Mouse (Mus musculus): Measurements from ENCODE around the gene Ankzf1.

- TF ChIP-seq CTCF (IDR thresholded peaks at IDR 0.05; ENCODE audit: insufficient read depth, low read length) (no peak), POLR2A (IDR thresholded peaks at IDR 0.05; ENCODE audit: borderline replicate concordance, extremely low read depth, low read depth, low read length) (no peak)
These were observed 51.5 kb downstream of the Ankzf1 start for GRCm38 (mm10) chr1:75243411-75243810.

All from lung, adult 2 months (tissue).